ENCODE assay signal across 6 mouse cellular contexts in genomic region chr12:4202206-4202605, GRCm38 (mm10).
"Had no signal": no experiment of that assay in that cellular context is flagged by ENCODE, and none has a peak within 500 bp of the region (broad histone marks: within the 10 kb centered on the region; RNA-seq: fewer than 3 reads in every experiment).

No protein-coding gene starts in this region.

- DNase-seq: kidney, adult 18-20 months; kidney, adult 8-10 months; kidney, postnatal 10 days; kidney, postnatal 4 days; liver; liver, embryonic 13.5 days had no signal
